Mouse (Mus musculus): ENCODE results near the gene Gm28557. TPM values are rescaled to one million over a fixed set of nuclear protein-coding genes. Genes with fewer than 3 reads are reported as not detected.

Gm28557 gene
- 8.3 TPM for polyA plus RNA-seq (2014; fragmentation: Illumina TruSeq; extraction: RNeasy Lipid Tissue Mini Kit (QIAGEN cat#74804); ENCODE audit: low read depth, low replicate concordance)

DNA sequence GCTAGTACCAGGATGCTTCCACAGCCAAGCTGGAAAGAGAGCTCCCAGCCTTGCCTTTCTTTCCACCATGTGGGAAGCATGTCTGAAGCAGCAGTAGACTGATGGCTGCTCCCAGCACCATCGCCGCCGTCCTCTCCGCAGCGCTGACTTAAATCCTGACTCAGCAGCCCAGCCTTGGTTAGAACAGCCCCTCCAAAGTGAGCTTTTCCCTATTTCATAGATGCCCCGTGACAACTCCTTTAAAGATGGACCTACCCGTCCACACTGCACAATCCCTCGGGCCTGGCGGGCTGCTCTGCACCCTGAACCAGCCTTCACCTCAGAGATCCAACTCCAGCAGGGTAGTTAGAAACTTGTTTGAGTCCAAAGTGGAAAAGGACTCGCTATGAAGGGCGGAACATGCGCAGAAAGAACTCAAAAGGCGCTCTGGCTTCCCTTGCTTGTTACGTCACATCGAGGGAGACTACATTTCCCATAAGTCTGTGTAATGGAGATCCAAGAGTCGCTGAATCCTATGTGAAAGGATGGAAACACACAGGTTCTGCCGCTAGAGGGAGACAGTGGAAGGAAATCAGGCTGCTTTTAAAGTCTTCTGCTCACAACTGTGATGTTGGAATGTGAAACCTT is at the start of gene Gm28557:
Gene Gm28557 (minus strand): TSS at position 411 of the 627 bp plus-strand sequence.

GRCm38 (mm10) chr13:67121360-67121759 is 13.0 kb upstream of the Gm28557 start, which contains the start of gene Zfp759:
Zfp759 (plus strand) TSS chr13:67121660.

GRCm38 (mm10) chr13:67116163-67116562 is 7.8 kb upstream of the Gm28557 start, which contains the start of gene Rslcan18:
Rslcan18 (minus strand) TSS chr13:67116263.

GRCm38 (mm10) chr13:67097876-67098275 is 10.5 kb downstream of the Gm28557 start, which contains the start of gene Zfp708:
Zfp708 (minus strand) TSS chr13:67097976.

GRCm38 (mm10) chr13:67060786-67061358 is 47.5 kb downstream of the Gm28557 start, which contains the start of gene Zfp712:
Zfp712 (minus strand) TSS chr13:67061170.

Other genes starting within 250 kb of the Gm28557 start
- 2.9 TPM for gene Gm10767, start 203.7 kb downstream of the Gm28557 start, polyA plus RNA-seq (2014; fragmentation: Illumina TruSeq; extraction: RNeasy Lipid Tissue Mini Kit (QIAGEN cat#74804); ENCODE audit: low read depth, low replicate concordance)
- gene Zfp712, start 47.4 kb downstream of the Gm28557 start, polyA plus RNA-seq (2014; fragmentation: Illumina TruSeq; extraction: RNeasy Lipid Tissue Mini Kit (QIAGEN cat#74804); ENCODE audit: low read depth, low replicate concordance) = 10.9 TPM
- 27.5 TPM for gene Zfp708, start 10.6 kb downstream of the Gm28557 start, polyA plus RNA-seq (2014; fragmentation: Illumina TruSeq; extraction: RNeasy Lipid Tissue Mini Kit (QIAGEN cat#74804); ENCODE audit: low read depth, low replicate concordance)
- 2.2 TPM for gene Rslcan18, start 7.7 kb upstream of the Gm28557 start, polyA plus RNA-seq (2014; fragmentation: Illumina TruSeq; extraction: RNeasy Lipid Tissue Mini Kit (QIAGEN cat#74804); ENCODE audit: low read depth, low replicate concordance)
- 16.9 TPM for gene Zfp759, start 13.1 kb upstream of the Gm28557 start, polyA plus RNA-seq (2014; fragmentation: Illumina TruSeq; extraction: RNeasy Lipid Tissue Mini Kit (QIAGEN cat#74804); ENCODE audit: low read depth, low replicate concordance)
- 25.2 TPM for gene Rsl1, start 64.6 kb upstream of the Gm28557 start, polyA plus RNA-seq (2014; fragmentation: Illumina TruSeq; extraction: RNeasy Lipid Tissue Mini Kit (QIAGEN cat#74804); ENCODE audit: low read depth, low replicate concordance)
- 10.6 TPM for gene Zfp455, start 85.9 kb upstream of the Gm28557 start, polyA plus RNA-seq (2014; fragmentation: Illumina TruSeq; extraction: RNeasy Lipid Tissue Mini Kit (QIAGEN cat#74804); ENCODE audit: low read depth, low replicate concordance)
- gene Zfp458, start 169.9 kb upstream of the Gm28557 start, polyA plus RNA-seq (2014; fragmentation: Illumina TruSeq; extraction: RNeasy Lipid Tissue Mini Kit (QIAGEN cat#74804); ENCODE audit: low read depth, low replicate concordance) = 11.7 TPM
- gene Zfp457, start 197.9 kb upstream of the Gm28557 start, polyA plus RNA-seq (2014; fragmentation: Illumina TruSeq; extraction: RNeasy Lipid Tissue Mini Kit (QIAGEN cat#74804); ENCODE audit: low read depth, low replicate concordance) = 1.3 TPM
- 21.8 TPM for gene Zfp595, start 224.0 kb upstream of the Gm28557 start, polyA plus RNA-seq (2014; fragmentation: Illumina TruSeq; extraction: RNeasy Lipid Tissue Mini Kit (QIAGEN cat#74804); ENCODE audit: low read depth, low replicate concordance)

Data from adrenal gland, adult 10 weeks (tissue).